Mouse (Mus musculus) spleen, adult 2 months (tissue): ENCODE results near the gene Gpcpd1. TPM values are rescaled to one million over a fixed set of nuclear protein-coding genes. Genes with fewer than 3 reads are reported as not detected.

Experiments
- DNase-seq, 2 experiments: peaks; one replicate each; pipeline versions ENCODE4 v3.0.0 to v3.0.0-alpha.2; 2012 to 2021; ENCODE audit warnings: low spot score in 2 of 2, low read depth in 1 of 2
- H3K27ac ChIP-seq: fragments of 200-500 bp; 2 replicates; pipeline ENCODE4 v1.5.1; 2012; ENCODE audit warnings: low read length, inconsistent platforms; ENCODE audit not compliant: insufficient read depth
- H3K27me3 ChIP-seq: fragments of 200-500 bp; 2 replicates; pipeline ENCODE4 v1.6.1; 2012; ENCODE audit warnings: mild to moderate bottlenecking, moderate library complexity, low read length, inconsistent platforms; ENCODE audit not compliant: control insufficient read depth, insufficient read depth
- H3K36me3 ChIP-seq: fragments of 200-500 bp; 2 replicates; pipeline ENCODE4 v1.6.1; 2012; ENCODE audit warnings: mild to moderate bottlenecking, low read length, inconsistent platforms; ENCODE audit not compliant: control insufficient read depth, insufficient read depth
- H3K4me1 ChIP-seq: fragments of 200-500 bp; 2 replicates; pipeline ENCODE4 v1.6.1; 2011; ENCODE audit warnings: inconsistent platforms; ENCODE audit not compliant: control insufficient read depth, insufficient read depth, insufficient read length
- H3K4me3 ChIP-seq: fragments of 200-500 bp; 2 replicates; pipeline ENCODE4 v1.5.1; 2011; ENCODE audit warnings: mild to moderate bottlenecking, inconsistent platforms; ENCODE audit not compliant: insufficient read depth, insufficient read length; ENCODE audit errors: extremely low read depth
- CTCF ChIP-seq: fragments of 200-500 bp; IDR thresholded peaks from 2 replicates; pipeline ENCODE4 v1.5.1; 2011; ENCODE audit warnings: mild to moderate bottlenecking, inconsistent platforms; ENCODE audit not compliant: insufficient read depth, insufficient read length, insufficient replicate concordance; ENCODE audit errors: extremely low read depth
- POLR2A ChIP-seq: fragments of 200-500 bp; IDR thresholded peaks from 2 replicates; pipeline ENCODE4 v1.6.1; 2011; ENCODE audit warnings: low read depth, low read length, inconsistent platforms
- WGBS: fragments of 180-500 bp; shearing (Covaris S2); methylation state at CpG from one replicate; pipeline ENCODE4 v1.1.7; 2018; 5-methylcytosine and 5-hydroxymethylcytosine counted together
- polyA plus RNA-seq: library from polyadenylated mRNA; depleted of rRNA; stranded (reverse); fragments of >200 nt; gene quantifications from 2 replicates; pipeline ENCODE4 v1.2.3, GENCODE M21; 2012; rRNA removed

The Gpcpd1 gene
- polyA plus RNA-seq, 1 experiment = 15.7 TPM

- 42% methylated on average over 3 of the region's 3 CpGs for WGBS
- no peak for TF ChIP-seq POLR2A
- no peak for TF ChIP-seq CTCF
- H3K4me3 ChIP-seq = no peak overlapping the region
- no peaks in the 10 kb centered on the region for H3K36me3 ChIP-seq
- H3K27me3 ChIP-seq = no peaks in the 10 kb centered on the region
- DNase-seq = no peak
- H3K27ac ChIP-seq = no peak overlapping the region
- no peaks in the 10 kb centered on the region for H3K4me1 ChIP-seq
Measured at GRCm38 (mm10) chr2:132481547-132481946, 106.0 kb downstream of the Gpcpd1 start.

Other genes with a start within 250 kb of the Gpcpd1 start
- gene Prokr2, start 202.3 kb downstream of the Gpcpd1 start, polyA plus RNA-seq = 0.19 and 0.29 TPM in 2 replicates
- gene Shld1, start 99.2 kb upstream of the Gpcpd1 start, polyA plus RNA-seq = 12.7 TPM in 2 replicates
- not detected in 2 replicates for gene Chgb, start 193.5 kb upstream of the Gpcpd1 start, polyA plus RNA-seq
- gene Trmt6, start 228.3 kb upstream of the Gpcpd1 start, polyA plus RNA-seq = 2.7 and 3.4 TPM in 2 replicates
- 0.90 and 0.91 TPM in 2 replicates for gene Mcm8, start 228.4 kb upstream of the Gpcpd1 start, polyA plus RNA-seq